Mouse (Mus musculus): Measurements from ENCODE around the gene Dnttip1.

GRCm38 (mm10) chr2:164698201-164698600, 47.6 kb upstream of the Dnttip1 start, which contains the start of gene Spint4:
- TF ChIP-seq CTCF (IDR thresholded peaks at IDR 0.05; ENCODE audit: borderline replicate concordance, extremely low read depth, insufficient read depth, insufficient read length): no peak
- TF ChIP-seq POLR2A (IDR thresholded peaks at IDR 0.05; ENCODE audit: borderline replicate concordance, extremely low read depth, insufficient read depth, insufficient read length, poor library complexity, severe bottlenecking): no peak

Data from brain, embryonic 14.5 days (tissue).